Mouse (Mus musculus): Measurements from ENCODE around the gene B3galt1. TPM values are rescaled to one million over a fixed set of nuclear protein-coding genes. Genes with fewer than 3 reads are reported as not detected.

Gene B3galt1
- polyA plus RNA-seq, 1 experiment from 2014 or later: 51.2 TPM

DNA sequence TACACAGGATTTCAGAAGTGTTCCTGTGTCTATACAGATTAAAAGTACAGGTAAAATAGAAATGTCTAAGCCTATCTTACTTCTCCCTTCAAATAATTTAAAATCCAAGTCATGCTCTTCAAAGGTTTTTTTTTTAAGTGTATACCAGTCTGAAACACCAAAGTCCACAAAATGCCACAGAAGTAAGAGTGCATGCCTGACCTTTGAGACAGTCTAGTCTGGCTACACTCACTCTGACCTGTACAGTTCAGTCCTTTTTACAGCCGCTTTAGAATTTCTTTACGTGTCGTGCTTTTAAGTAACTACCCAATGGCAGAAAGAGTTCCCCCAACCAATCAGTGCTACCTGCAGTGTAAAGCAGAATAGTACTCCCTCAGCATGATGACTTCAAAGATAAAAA, 314.2 kb downstream of the B3galt1 start:
- 91% methylated on average over 3 of the region's 3 CpGs for WGBS
- H3K27me3 ChIP-seq: no peaks in the 10 kb centered on the region
- H3K4me2 ChIP-seq: no peak overlapping the region
- no peak for ATAC-seq (ENCODE audit: low FRiP score)
- H3K9me3 ChIP-seq: no peaks in the 10 kb centered on the region
- H3K36me3 ChIP-seq: no peaks in the 10 kb centered on the region
- no peak overlapping the region for H3K4me3 ChIP-seq
- H3K4me1 ChIP-seq (replicated peaks): no peaks in the 10 kb centered on the region
- H3K27ac ChIP-seq: no peak overlapping the region
- no peak overlapping the region for H3K9ac ChIP-seq

DNA sequence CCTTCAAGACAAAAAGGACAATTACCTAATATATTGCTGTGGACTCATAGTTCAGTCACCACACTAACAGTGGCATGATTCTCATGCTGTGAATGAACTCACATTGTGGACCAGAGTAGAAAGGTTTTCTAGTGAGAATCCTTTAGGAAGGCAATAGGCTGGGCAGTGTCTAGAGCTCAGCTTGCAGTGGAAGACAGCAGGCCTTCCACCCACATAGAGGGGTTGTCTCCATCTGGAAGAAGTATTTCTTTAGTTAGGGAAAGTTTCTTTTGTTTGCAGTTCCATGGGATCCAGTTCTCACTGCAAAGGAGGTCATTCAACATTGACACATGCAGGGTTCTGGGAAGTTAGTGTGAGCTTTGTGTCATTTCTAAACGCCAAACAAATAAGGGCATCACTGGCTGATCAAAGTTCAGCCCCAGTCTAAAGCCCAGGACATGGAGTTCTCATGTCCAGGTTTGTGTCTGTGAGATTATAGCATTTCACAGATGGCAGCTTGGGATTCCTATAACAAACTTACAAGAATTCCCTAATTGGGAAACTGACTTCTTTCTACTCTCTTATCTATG, 316.1 kb downstream of the B3galt1 start:
- 63% methylated on average over 1 of the region's 1 CpGs for WGBS
- H3K4me1 ChIP-seq (replicated peaks): no peaks in the 10 kb centered on the region
- no peak for ATAC-seq (ENCODE audit: low FRiP score)
- no peak overlapping the region for H3K9ac ChIP-seq
- no peaks in the 10 kb centered on the region for H3K36me3 ChIP-seq
- H3K27me3 ChIP-seq: no peaks in the 10 kb centered on the region
- H3K4me3 ChIP-seq: no peak overlapping the region
- H3K9me3 ChIP-seq: no peaks in the 10 kb centered on the region
- no peak overlapping the region for H3K4me2 ChIP-seq
- H3K27ac ChIP-seq: no peak overlapping the region

DNA sequence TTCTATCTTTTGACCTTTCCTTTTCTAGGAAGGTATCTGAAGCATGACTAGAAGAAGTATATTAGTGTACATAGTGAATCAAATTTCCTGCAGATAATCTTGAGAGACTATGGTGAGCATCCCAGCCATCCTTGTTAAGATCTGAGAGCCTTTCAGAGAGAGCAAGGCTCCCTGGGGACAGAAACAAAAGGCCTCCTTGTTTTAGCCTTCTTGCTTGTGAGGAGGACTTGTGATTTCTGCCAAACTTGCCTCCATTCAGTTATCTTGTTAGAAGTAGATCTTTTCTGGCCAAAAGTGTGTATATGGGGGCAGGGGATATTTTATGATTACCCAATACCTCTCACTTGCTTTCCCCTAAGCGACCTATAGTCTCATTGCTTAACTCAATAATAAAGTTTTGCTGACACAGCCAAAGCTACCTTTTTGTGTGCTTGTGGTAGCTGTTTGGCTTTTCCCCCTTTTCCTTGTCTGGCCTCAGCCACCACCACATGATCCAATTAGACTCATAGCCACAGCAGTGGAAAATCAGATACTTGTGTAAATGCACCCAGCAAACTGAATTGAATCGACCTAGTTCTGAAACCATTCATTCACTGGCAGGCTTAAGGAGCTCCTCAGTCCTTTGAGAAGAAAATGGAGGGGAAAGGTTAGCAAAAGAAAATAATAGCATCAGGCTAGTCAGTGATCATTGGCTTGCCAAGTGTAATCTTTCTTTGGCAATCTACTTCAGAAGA, 332.5 kb downstream of the B3galt1 start:
- WGBS: 59% methylated on average over 2 of the region's 2 CpGs
- no peak for ATAC-seq (ENCODE audit: low FRiP score)

DNA sequence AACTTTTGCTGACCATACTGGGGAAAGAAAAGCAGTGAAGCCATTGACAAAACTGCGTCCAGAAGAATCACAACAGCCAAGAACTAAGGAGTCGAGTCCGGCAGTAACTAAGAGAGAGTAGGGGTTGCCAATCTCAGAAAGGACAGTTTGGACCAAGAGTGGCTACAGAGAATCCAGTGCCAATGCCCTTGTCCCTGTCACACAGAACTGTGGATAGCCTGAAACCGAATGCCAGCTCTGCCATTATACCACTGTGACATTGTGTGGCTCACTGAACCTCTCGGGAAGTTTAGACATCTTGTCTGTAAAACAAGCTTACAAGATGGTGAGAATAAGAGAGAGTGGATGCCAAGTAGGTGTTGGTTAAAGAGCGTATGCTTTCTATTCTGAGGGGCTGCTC, 335.9 kb downstream of the B3galt1 start:
- no peak overlapping the region for H3K9ac ChIP-seq
- H3K27me3 ChIP-seq: no peaks in the 10 kb centered on the region
- no peaks in the 10 kb centered on the region for H3K4me1 ChIP-seq (replicated peaks)
- H3K27ac ChIP-seq: no peak overlapping the region
- H3K36me3 ChIP-seq: no peaks in the 10 kb centered on the region
- no peak overlapping the region for H3K4me3 ChIP-seq
- no peaks in the 10 kb centered on the region for H3K9me3 ChIP-seq
- ATAC-seq (ENCODE audit: low FRiP score): no peak
- 77% methylated on average over 6 of the region's 6 CpGs for WGBS
- H3K4me2 ChIP-seq: no peak overlapping the region

More for the DNA sequence above, 332.5 kb downstream of the B3galt1 start:
- Histone ChIP-seq H3K4me3 (no peak overlapping the region), H3K4me2 (no peak overlapping the region), H3K36me3 (no peaks in the 10 kb centered on the region), H3K9ac (no peak overlapping the region), H3K27me3 (no peaks in the 10 kb centered on the region), H3K4me1 (replicated peaks) (no peaks in the 10 kb centered on the region), H3K9me3 (no peaks in the 10 kb centered on the region), H3K27ac (no peak overlapping the region)

DNA sequence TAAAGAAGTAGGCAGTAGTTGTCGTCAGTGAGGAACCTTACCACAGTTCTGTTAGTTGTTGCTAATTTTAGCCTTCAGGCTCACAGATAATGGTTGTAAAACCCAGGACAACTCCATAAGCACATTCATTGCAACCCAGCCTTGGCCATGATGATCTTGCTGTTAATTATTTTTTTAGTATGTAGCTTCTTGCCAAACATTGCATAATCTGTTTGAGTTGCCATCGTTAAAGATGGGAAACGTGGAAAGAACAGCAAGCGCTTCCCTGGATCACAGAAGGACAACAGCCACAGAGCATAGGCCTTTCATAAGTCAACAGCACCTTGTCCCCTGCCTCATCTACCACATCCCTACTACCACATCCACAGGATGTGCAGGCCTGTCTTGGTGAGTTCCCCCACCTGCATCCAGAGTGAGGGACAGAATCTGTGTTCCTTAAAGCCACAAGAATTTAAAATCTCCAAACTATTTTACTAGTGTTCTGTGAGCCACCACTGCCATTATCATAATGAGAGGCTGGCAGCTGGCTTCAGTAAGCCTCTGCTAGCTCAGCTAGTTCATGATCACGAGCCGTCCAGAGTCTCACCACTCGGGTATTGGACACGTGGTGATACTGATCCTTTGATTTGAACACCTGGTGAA, 337.1 kb downstream of the B3galt1 start:
- WGBS: 90% methylated on average over 8 of the region's 8 CpGs
- H3K36me3 ChIP-seq: no peaks in the 10 kb centered on the region
- H3K9me3 ChIP-seq: no peaks in the 10 kb centered on the region
- no peak overlapping the region for H3K4me3 ChIP-seq
- no peak overlapping the region for H3K9ac ChIP-seq
- H3K4me1 ChIP-seq (replicated peaks): no peaks in the 10 kb centered on the region
- H3K27ac ChIP-seq: no peak overlapping the region
- H3K4me2 ChIP-seq: no peak overlapping the region
- ATAC-seq (ENCODE audit: low FRiP score): no peak
- no peaks in the 10 kb centered on the region for H3K27me3 ChIP-seq

DNA sequence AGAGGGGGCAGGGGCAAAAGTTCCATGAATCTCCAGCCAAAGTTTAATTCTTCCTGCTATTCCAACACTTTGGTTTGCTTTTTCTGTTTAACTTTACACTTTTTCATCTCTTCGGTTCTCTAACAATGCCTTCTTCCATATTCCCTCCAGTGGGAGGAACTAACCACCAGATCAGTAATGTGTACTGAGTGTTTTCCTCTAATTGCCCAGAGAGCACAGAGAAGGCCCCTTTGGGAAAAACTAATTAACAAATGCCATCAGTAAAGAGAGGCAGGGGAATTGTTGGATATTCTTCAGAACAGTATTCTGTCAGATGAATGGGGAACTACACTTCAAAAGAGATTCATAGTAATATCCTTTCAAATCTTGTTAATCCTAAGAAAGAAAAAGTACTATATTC, 338.1 kb downstream of the B3galt1 start:
- ATAC-seq (ENCODE audit: low FRiP score): no peak
- H3K36me3 ChIP-seq: no peaks in the 10 kb centered on the region
- no peak overlapping the region for H3K4me3 ChIP-seq
- no peaks in the 10 kb centered on the region for H3K4me1 ChIP-seq (replicated peaks)
- H3K27ac ChIP-seq: no peak overlapping the region; the same call in 1 of the 2 replicates
- H3K9ac ChIP-seq: no peak overlapping the region
- H3K4me2 ChIP-seq: no peak overlapping the region
- 69% methylated on average over 1 of the region's 1 CpGs for WGBS
- H3K9me3 ChIP-seq: no peaks in the 10 kb centered on the region
- H3K27me3 ChIP-seq: no peaks in the 10 kb centered on the region

DNA sequence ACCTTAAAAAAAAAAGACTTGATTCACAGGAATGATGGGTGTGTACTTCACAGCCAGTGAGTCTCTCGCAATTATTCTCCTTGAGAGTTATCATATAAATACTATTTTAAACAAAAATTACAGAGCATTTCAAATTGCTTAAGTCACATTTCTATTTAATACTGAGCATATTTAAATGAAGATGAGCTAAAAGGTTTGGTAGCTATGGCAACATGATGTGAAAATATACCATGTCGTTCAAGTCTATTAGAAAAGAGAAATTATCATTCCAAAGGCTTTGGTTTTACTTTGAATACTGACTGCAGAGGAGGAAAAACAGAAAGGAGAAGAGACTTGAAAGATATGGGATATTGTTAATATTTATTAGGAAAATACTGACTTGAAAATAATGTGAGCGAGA, 366.3 kb downstream of the B3galt1 start:
- Histone ChIP-seq H3K9ac (no peak overlapping the region), H3K27ac (no peak overlapping the region), H3K4me3 (no peak overlapping the region), H3K9me3 (no peaks in the 10 kb centered on the region), H3K27me3 (no peaks in the 10 kb centered on the region), H3K4me1 (replicated peaks) (no peaks in the 10 kb centered on the region), H3K4me2 (no peak overlapping the region), H3K36me3 (no peaks in the 10 kb centered on the region)
- no peak for ATAC-seq (ENCODE audit: low FRiP score)
- 62% methylated on average over 3 of the region's 3 CpGs for WGBS

DNA sequence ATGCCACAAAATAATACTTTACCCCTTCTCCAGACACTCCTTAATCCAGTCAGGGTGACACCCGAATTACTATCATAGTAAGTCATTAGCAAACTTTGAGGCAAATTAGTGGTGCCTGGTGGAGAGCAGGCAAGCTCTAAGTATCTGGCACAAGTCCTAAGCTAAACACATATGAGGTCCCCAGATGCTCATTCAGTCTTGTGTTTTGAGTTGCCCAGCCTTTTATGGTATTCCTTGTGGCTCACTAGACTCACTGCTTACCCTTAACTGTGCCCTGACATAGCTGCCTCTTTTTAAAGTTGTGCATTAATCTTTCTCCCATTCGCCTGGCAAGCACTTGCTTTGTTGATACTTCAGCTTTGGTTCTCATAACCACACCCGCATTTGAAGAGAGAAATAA, 382.7 kb downstream of the B3galt1 start:
- Histone ChIP-seq H3K9ac (no peak overlapping the region), H3K4me1 (replicated peaks) (no peaks in the 10 kb centered on the region), H3K9me3 (no peaks in the 10 kb centered on the region), H3K36me3 (no peaks in the 10 kb centered on the region), H3K4me3 (no peak overlapping the region), H3K27me3 (no peaks in the 10 kb centered on the region), H3K27ac (no peak overlapping the region), H3K4me2 (no peak overlapping the region)
- no peak for ATAC-seq (ENCODE audit: low FRiP score)
- WGBS: 84% methylated on average over 3 of the region's 3 CpGs

DNA sequence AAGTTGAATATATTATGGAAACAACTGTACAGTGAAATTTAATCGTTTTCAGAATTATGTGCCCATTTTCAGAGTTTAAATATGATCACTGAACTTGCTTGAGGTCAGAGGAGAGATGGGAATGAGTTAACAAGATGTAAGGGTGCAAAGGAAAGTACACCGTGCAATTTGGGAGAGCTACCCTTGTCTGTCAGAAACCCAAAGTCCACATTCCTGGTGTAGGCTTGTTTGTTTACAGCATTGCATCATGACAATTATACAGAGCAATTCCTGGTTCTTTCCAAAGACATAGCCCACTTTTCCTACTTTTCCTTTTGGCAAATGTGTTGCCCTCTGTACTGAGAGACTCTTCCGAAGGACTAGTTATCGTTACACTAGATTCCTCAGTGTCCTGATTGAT, 390.5 kb downstream of the B3galt1 start:
- 85% methylated on average over 4 of the region's 4 CpGs for WGBS
- no peak overlapping the region for H3K9ac ChIP-seq
- H3K4me1 ChIP-seq (replicated peaks): no peaks in the 10 kb centered on the region
- no peaks in the 10 kb centered on the region for H3K36me3 ChIP-seq
- no peak overlapping the region for H3K27ac ChIP-seq
- ATAC-seq (ENCODE audit: low FRiP score): no peak
- H3K27me3 ChIP-seq: no peaks in the 10 kb centered on the region
- H3K9me3 ChIP-seq: no peaks in the 10 kb centered on the region
- no peak overlapping the region for H3K4me3 ChIP-seq
- no peak overlapping the region for H3K4me2 ChIP-seq

DNA sequence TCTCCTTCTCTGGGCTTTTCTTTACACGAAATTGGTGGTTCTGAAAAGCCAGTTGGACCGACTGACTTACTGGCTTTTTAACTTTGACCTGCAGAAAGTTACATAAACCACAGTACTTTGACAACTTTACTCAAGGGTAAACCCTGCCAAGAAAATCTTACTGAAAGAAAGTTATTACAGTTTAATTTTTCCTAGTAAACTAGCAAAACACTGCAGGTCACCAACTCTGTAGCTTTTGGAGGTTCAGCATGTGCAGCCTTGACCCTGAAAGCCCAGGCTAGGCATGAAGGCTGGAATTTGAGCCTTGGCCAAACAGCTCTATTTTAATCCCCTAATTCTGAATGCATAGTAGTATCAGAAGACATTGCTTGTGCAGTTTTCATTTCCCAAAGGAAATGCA, 391.9 kb downstream of the B3galt1 start:
- H3K9ac ChIP-seq: no peak overlapping the region
- H3K27me3 ChIP-seq: no peaks in the 10 kb centered on the region
- ATAC-seq (ENCODE audit: low FRiP score): no peak
- no peaks in the 10 kb centered on the region for H3K9me3 ChIP-seq
- WGBS: 85% methylated on average over 2 of the region's 2 CpGs
- no peak overlapping the region for H3K4me3 ChIP-seq
- H3K4me2 ChIP-seq: no peak overlapping the region
- H3K36me3 ChIP-seq: no peaks in the 10 kb centered on the region
- H3K27ac ChIP-seq: no peak overlapping the region
- no peaks in the 10 kb centered on the region for H3K4me1 ChIP-seq (replicated peaks)

DNA sequence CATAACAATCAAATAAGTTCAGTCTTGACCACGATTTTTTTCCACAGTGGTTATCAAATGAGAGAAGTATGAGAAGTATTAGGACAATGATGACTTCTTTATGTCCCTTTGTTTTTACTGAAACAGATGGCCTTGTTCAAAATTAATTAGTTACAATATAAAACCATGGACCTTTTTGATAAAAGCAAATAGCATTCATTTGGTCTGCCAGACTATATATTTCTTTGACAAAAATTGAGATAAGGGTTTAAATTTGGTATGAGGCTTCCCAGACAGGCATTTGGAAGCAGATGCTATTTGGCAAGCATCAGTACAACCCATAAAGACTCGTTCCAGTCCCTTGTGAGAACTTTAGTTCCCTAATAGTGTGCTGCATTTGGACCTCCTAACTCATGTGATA, 395.0 kb downstream of the B3galt1 start:
- no peaks in the 10 kb centered on the region for H3K4me1 ChIP-seq (replicated peaks)
- H3K4me3 ChIP-seq: no peak overlapping the region
- H3K4me2 ChIP-seq: no peak overlapping the region
- no peak overlapping the region for H3K27ac ChIP-seq
- WGBS: 82% methylated on average over 2 of the region's 2 CpGs
- ATAC-seq (ENCODE audit: low FRiP score): no peak
- no peaks in the 10 kb centered on the region for H3K36me3 ChIP-seq
- H3K9ac ChIP-seq: no peak overlapping the region
- H3K27me3 ChIP-seq: no peaks in the 10 kb centered on the region
- no peaks in the 10 kb centered on the region for H3K9me3 ChIP-seq

DNA sequence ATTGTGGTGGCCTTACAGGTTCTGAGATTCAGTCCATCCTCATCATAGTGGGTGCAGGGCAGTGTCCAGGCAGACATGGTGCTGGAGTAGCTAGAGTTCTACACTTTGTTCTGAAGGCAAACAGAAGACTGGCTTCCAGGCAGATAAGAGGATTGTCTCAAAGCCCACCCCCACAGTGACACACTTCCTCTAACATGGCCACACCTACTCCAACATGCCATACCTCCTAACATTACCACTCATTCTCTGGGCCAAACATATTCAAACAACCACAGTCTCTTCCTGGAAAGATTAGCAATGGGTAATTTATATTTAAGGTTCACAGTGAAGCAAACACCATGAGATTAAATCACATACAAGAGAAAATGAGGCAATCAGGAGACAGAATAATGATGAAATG, 403.1 kb downstream of the B3galt1 start:
- Histone ChIP-seq H3K9ac (no peak overlapping the region), H3K4me1 (replicated peaks) (no peaks in the 10 kb centered on the region), H3K27me3 (no peaks in the 10 kb centered on the region), H3K4me3 (no peak overlapping the region), H3K27ac (no peak overlapping the region), H3K36me3 (no peaks in the 10 kb centered on the region), H3K4me2 (no peak overlapping the region), H3K9me3 (no peaks in the 10 kb centered on the region)
- ATAC-seq (ENCODE audit: low FRiP score): no peak

DNA sequence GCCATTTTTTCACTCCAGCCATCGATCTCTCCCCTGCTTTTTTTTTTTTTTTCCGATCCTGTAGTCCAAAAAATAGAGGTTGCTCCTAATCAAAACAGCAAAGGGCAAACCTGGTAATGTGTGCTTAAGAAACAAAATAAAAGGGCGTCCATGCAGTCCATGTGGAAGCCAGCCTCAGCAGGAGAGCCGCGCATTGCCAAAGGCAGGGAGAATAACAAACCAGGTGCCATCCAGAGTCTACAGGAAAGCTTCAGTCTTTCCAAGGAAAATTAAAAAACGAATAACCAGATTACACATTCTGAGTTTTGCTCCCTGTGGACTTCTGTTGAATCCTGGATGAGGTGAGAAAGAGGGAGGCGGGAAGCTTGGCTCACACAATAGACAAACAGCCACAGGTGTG, 405.4 kb downstream of the B3galt1 start:
- no peak for ATAC-seq (ENCODE audit: low FRiP score)
- 76% methylated on average over 7 of the region's 7 CpGs for WGBS
- Histone ChIP-seq H3K4me2 (no peak overlapping the region), H3K4me1 (replicated peaks) (no peaks in the 10 kb centered on the region), H3K36me3 (no peaks in the 10 kb centered on the region), H3K9me3 (no peaks in the 10 kb centered on the region), H3K27ac (no peak overlapping the region), H3K27me3 (no peaks in the 10 kb centered on the region), H3K4me3 (no peak overlapping the region), H3K9ac (no peak overlapping the region)

Measured in hindbrain, embryonic 13.5 days (tissue).